Mouse (Mus musculus): Measurements from ENCODE around the gene Rap1gap2. TPM values are rescaled to one million over a fixed set of nuclear protein-coding genes. Genes with fewer than 3 reads are reported as not detected.

The Rap1gap2 gene
- polyA plus RNA-seq, 1 experiment, result 4.7 TPM

DNA sequence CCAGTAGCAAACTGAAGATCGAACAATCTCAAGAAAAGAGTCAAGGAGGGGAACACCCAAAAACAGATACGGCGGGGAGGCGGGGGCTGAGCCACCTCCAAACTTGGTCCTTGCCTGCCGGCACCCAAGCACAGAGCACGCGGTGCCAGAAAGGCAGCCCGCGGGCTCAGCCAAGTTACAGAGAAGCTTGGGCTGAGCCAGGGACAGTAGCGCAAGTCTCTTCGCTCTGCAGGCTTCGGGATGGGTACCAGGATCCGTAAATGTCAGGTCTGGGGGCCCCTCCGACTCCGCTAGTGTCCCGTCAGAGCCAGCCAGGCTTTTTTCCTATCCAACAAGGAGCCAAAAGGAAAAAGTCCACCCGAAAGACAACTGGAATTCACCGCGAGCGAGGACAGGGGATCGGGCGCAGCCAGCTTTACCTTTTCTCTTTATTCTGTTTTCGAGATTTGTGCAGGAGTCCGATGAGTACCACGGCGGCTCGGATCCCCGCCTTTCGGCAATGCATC lies 88.7 kb downstream of the Rap1gap2 start:
- no peak for TF ChIP-seq GATA1 (IDR thresholded peaks at IDR 0.05; ENCODE audit: low read length)

DNA sequence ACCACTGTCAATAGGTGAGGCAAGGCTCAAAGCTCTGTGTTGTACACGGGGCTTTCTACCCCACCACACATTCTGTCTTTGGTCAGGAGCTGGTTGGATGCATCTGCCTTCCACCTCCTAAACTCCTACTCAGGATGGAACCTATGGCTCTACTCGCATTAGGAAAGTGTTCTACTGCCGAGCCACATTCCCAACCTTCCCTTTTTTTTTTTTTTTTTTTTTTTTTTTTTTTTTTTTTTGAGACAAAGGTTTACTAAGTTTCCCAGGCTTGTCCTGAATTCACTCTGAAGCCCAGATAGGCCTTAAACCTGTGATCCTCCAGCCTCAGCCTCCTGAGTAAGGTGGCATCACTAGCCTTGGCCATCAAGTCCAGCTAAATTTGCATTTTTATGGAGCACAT lies 90.5 kb downstream of the Rap1gap2 start:
- TF ChIP-seq GATA1 (IDR thresholded peaks at IDR 0.05; ENCODE audit: low read length), result no peak

DNA sequence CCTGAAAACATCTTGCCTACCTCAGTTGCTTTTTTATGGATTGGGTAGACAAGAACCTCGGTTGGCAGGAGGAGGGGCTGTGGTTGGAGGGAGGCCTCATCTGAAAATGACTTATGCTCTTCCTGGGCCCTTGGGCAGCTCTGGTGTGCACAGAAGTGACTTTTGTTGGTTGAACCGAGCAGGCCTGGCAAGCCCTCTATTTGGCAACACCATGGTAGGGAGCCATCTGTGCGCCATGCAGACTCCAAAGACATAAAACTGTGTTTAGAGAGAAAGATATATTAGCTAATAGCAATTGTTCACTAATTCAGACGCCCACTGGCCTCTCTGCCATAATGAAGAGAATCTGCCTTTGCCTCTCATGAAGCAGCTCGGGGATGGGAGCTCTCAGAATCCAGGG lies 94.6 kb downstream of the Rap1gap2 start:
- TF ChIP-seq GATA1 (IDR thresholded peaks at IDR 0.05; ENCODE audit: low read length), result no peak

DNA sequence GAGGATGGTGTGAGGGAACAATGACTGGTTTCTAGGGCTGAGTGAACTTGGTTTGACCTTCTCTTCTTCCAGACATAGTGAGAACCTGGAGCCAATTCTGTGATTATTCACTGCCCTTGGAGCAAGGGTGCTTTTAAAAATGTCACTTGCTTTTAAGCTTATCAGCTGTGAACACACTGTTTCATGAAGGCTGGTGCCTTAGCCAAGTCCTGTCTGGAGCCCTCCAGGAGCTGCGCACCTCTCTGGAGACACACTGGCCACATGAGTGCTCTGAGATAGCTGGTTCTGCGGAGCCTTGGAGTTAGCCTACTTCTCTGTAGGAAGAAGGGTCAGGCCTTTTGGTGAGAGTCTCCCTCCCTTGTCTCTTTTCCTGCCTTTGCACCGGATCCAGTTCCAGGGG lies 95.7 kb downstream of the Rap1gap2 start:
- no peak for TF ChIP-seq GATA1 (IDR thresholded peaks at IDR 0.05; ENCODE audit: low read length)

DNA sequence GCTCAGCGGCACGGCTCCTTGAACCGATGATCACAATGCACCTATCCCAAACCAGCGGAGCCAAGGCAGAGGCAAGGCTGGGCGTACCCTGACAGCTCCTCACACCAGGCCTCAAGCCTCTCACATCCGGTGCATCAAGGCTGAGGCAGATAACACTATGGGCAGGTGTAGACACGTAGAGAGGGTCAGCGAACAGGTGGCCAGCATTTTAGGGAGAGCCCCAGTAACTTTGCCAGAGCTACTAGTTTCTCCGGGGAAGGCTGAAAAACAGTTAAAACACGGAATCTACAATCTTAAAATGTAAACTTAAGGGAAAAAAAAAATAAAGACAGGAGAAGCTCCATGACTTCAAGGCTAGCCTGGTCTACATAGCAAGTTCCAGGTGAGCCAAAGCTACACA lies 98.1 kb downstream of the Rap1gap2 start:
- TF ChIP-seq GATA1 (IDR thresholded peaks at IDR 0.05; ENCODE audit: low read length), result no peak

DNA sequence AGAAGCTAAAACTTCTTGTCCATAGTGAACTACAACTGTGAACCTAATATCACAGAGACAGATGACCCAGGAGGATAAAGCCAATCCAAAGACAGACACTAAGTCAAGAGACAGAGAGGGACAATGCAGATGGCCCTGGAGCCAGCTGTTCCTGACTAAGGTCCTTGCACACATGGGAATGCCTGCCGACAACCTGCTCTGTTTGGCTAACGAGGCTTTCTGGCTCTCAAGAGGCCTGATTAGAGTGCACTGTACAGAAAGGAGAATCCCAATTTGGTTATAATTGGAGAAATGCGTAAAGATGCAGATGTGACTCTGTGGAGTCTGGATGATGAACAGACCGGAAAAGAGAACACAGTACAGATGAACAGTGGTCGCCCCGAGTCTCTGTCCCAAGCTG lies 104.4 kb downstream of the Rap1gap2 start:
- TF ChIP-seq GATA1 (IDR thresholded peaks at IDR 0.05; ENCODE audit: low read length), result no peak

DNA sequence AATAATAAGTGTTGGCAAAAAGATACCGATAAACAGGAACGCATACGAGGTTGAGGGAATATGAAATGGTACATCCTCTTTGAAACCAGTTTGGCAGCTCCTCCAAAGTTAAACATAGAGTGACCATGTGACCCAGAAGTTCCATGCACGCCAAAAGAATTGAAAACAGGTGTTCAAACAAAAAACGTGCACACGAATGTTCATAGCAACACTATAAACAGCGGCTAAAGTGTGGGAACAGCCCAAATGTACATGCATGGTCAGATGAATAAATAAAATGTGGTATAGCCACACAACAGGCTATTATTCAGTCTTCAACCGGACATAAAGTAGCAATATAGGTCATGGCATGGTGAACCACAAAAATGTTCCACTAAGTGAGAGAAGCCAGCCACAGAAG lies 108.2 kb downstream of the Rap1gap2 start:
- no peak for TF ChIP-seq GATA1 (IDR thresholded peaks at IDR 0.05; ENCODE audit: low read length)

DNA sequence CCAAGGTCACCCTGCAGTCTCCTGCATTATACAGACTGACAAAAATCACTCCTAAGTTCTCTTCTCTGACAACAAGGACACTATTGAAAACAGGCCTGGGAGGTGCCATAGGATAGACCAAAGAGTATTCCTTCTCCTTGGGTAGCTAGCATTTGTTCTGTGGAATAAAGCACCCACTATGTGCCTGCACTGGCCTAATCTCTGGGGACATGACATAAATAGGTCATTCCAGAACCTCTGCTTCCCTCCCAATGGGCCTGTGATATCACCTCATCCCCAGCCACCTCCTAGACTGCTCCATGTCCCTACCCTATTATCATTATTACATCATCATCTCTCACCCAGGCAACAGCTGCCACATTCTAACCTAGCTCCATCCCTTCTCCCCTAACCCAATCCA lies 108.7 kb downstream of the Rap1gap2 start:
- TF ChIP-seq GATA1 (IDR thresholded peaks at IDR 0.05; ENCODE audit: low read length), result no peak

DNA sequence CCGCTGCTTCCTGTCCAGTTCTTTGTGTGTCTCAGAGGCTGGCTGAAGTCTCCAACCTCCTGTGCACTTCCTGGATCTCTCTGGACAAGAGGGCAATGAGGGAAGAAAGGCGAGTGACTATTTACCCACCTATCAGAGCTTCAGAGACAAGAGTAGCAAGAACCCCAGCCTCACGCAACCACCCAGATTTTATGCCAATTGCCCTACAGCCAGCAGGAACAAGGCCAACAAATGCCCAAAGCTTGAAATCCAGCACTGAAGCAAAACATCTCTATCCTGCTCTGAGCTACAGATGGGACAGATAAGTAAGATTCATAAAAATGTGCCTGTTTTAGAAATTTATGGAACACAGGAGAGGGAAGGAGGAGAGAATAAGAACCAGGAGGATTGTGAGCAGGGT lies 109.7 kb downstream of the Rap1gap2 start:
- no peak for TF ChIP-seq GATA1 (IDR thresholded peaks at IDR 0.05; ENCODE audit: low read length)

DNA sequence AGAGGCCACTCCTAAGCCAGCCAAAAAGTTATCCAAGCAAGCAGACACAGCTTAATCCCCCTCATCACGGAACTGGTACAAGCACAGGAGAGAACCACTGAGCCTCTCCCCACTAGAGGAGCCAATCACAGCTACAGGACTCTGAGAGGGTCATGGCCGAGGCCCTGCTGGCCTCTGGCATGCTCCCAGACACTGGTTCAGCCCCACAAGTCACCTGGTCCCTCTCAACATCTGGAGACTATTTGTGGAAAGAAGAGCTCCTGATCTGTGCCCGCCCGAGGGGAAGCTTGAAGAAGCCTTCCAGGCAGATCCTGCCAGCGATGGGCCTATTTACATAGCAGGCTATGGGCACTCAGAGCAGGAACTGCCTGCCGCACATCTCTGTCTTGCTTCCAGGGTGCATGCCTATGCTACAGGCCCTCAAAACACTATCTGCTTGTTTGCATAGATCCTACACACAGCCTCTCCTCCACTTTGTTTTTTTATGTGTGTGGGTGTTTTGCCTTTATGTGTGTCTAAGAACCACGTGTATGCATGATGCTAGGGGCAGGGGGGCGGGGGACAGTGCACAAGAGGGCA lies 111.1 kb downstream of the Rap1gap2 start:
- TF ChIP-seq GATA1 (IDR thresholded peaks at IDR 0.05; ENCODE audit: low read length), result no peak

DNA sequence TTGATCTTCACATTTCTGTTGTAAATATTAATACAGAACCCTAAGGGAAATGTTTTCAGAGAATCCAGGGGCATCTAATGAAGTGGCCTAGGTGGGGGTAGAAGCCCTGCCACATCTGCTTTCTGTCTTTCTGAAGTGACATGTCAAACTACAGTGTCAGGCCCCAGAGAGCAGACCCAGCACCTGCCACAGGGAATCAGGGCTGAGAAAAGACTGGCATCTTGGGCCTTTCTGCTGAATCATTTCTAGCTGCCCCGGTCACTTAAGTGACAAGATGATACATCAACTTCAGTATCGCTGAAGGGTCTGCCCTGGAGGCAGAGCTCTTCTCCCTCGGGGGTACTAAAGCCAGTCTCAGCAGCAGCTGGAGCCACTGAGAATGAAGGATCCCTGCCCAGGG lies 111.7 kb downstream of the Rap1gap2 start:
- TF ChIP-seq GATA1 (IDR thresholded peaks at IDR 0.05; ENCODE audit: low read length), result no peak

DNA sequence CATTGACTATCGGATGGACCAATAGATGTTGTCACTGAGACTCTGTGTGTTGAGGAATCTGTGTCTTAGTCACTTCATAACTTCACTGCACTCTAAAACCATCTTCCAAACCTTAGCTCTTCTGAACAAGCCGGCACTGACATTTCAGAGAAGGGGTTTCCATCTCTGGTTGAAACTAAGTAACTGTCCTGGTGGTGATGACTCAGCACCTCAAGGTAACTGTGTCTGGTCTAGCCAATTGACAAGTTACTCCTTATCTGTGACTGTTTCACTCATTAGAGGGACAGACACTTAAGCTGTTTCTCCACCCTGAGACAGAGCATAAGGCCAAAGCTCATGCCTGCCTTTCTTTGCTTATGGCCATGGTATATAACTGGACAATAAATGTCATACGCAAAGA lies 114.1 kb downstream of the Rap1gap2 start:
- TF ChIP-seq GATA1 (IDR thresholded peaks at IDR 0.05; ENCODE audit: low read length), result no peak

DNA sequence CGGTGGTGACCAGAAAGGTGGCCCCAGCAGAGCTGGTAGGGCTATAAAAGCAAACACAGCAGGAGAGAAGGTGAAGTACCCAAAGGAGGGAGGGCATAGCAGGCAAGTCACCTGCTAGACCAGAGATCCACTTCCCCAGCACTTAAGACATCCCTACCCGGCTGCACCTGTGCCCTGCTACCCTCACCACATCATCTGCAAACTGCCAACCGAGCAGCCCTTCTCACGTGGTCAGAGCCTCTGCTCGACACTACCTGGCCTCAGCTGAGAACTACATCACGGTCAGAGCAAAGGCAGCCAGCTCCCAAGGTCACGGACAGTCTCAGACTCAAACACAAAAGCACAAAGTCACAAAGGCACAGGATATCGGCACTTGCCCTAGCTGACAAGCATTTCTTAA lies 116.8 kb downstream of the Rap1gap2 start:
- TF ChIP-seq GATA1 (IDR thresholded peaks at IDR 0.05; ENCODE audit: low read length), result no peak

DNA sequence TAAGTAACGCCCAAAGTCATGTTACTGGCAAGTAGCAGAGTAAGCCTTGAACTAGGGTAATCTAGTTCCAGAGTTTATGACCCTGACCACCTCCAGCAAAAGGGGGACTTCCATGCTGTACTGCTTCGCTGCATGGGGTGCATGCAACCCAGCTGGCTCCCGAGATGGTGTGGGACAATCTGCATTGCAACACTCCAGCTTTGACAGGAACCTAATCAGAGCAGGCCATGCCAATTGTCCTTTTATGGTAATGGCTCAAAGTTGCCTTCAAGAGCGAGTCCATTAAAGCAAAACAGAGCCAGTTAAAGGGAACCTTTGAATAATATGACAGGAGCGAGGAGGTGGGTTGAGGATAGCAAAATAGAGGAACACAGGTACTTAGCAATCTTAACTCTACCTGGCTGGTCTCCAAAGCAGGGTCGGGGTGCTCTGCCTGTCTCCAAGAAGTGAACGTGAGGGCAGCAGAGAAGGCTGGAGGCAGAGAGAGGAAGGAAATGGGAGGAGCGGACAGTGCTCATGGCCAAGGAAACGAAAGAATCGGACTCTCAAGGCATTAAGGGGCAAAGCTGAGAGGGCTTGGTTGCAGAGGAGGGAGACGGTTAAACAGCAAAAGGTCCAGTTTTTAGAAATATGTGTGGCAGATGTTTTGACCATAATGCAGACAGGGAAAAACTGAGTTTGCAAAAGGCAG lies 117.4 kb downstream of the Rap1gap2 start:
- no peak for TF ChIP-seq GATA1 (IDR thresholded peaks at IDR 0.05; ENCODE audit: low read length)

DNA sequence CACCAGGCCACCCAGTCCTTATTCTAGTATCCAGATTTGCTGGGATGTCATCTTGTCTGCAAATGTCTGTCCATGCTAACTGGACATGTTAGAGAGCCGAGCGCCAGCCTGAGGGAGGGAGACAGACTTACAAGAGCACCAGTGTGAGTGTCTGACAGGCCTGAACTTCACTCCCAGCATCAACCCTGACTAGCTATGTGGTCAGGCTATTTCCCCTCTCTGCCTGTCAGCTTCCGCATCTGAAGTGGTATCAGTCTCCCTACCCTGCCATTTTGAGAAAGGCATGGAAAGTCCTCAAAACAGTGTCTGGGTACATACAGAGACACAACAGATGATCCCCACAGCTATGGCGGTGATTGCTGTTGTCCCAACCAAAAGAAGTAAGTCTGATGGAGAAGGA lies 119.6 kb downstream of the Rap1gap2 start:
- TF ChIP-seq GATA1 (IDR thresholded peaks at IDR 0.05; ENCODE audit: low read length), result no peak

DNA sequence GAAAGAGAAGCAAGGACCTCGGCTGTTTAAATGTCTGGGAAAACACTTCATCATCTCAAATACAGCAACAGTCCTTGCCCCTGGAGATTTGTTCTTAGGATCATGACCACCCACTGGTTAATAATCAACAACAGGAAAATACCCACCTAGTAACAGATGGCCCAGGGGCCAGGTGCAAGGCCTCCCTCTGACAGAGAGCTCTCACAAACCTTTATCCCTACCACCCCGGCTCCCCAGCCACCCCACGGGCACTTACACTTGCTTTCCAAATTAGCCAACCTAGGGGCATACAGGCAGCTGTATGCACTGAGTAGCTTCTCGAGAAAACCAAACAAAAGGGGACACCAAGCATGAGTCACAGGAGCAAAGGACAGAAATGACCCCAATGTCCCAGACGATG lies 121.5 kb downstream of the Rap1gap2 start:
- TF ChIP-seq GATA1 (IDR thresholded peaks at IDR 0.05; ENCODE audit: low read length), result no peak

DNA sequence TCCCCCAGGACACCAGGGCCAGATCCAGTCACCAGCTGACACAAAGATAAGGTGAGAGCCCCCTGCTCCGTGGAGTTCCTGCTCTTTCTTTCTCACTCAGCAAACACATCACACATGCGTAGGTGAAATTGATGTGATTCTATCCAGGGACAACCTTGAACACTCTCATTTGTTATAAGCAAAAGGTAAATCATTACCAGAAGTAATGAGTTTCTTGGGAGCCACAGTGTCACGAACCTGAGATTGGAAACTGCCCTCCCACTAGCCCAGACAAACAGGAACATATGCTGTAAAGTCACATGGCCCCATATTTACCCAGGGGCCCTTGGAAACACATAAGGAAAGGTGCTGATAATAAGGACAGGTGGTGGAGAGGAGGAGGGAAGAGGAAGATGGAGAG lies 122.8 kb downstream of the Rap1gap2 start:
- no peak for TF ChIP-seq GATA1 (IDR thresholded peaks at IDR 0.05; ENCODE audit: low read length)
